Mouse (Mus musculus) ES-Bruce4 (cell line): ENCODE results near the gene Slco4a1.

ENCODE experiments used
- CTCF ChIP-seq: IDR thresholded peaks from one replicate; pipeline ENCODE4 v1.8.1; 2011; ENCODE audit warnings: low read depth, low read length
- POLR2A ChIP-seq: IDR thresholded peaks from one replicate; pipeline ENCODE4 v1.8.1; 2011; ENCODE audit warnings: low read length; ENCODE audit not compliant: insufficient read depth

GRCm38 (mm10) chr2:180506281-180506680 lies 50.2 kb downstream of the Slco4a1 start:
- TF ChIP-seq CTCF (no peak), POLR2A (no peak)
